Mouse (Mus musculus) E14TG2a.4 (cell line): ENCODE results near the gene Sv2b.

Experiments used
- H3K27me3 ChIP-seq: 2 replicates; pipeline ENCODE4 v1.6.1; 2014; ENCODE audit warnings: low read length, control low read depth; ENCODE audit not compliant: insufficient read depth
- H3K36me3 ChIP-seq: 2 replicates; pipeline ENCODE4 v1.6.1; 2014; ENCODE audit warnings: low read length, control low read depth; ENCODE audit not compliant: insufficient read depth
- H3K4me1 ChIP-seq: replicated peaks from 2 replicates; pipeline ENCODE4 v1.6.1; 2014; ENCODE audit warnings: low read depth, low read length, control low read depth
- H3K4me3 ChIP-seq: replicated peaks from 2 replicates; pipeline ENCODE4 v1.5.1; 2014; ENCODE audit warnings: mild to moderate bottlenecking, low read length
- H3K9me3 ChIP-seq: 2 replicates; pipeline ENCODE4 v1.6.1; 2014; ENCODE audit warnings: low read length, control low read depth
- CTCF ChIP-seq: conservative IDR thresholded peaks from 2 replicates; pipeline ENCODE4 v1.5.1; 2014; ENCODE audit warnings: low read length
- NANOG ChIP-seq: IDR thresholded peaks from 2 replicates; pipeline ENCODE4 v1.6.1; 2014; ENCODE audit warnings: borderline replicate concordance, low read length, mixed read lengths
- POU5F1 ChIP-seq: IDR thresholded peaks from 2 replicates; pipeline ENCODE4 v1.6.1; 2014; ENCODE audit warnings: low read length, borderline replicate concordance

The Sv2b gene

DNA sequence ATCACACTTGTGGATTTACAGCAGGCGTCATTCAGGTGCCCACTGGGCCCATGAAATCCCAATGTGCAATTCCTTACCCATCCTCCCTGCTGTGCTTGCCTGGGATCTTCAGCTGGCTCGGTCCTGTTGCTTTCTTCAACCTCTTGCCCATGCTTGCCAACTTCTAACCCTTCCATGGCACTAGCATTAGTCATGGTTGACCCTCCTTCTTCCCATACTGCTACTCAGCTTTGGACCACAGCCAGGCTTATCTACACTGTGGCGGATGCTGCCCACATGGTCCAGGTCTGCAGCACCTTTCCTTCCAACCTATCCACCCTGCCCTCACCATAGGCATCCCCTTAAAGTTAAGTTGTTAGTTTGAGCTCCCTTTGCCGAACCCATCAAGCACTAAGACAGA is 28.0 kb downstream of the Sv2b start:
- H3K4me3 ChIP-seq = no peak overlapping the region
- H3K36me3 ChIP-seq = no peaks in the 10 kb centered on the region
- H3K27me3 ChIP-seq = no peaks in the 10 kb centered on the region
- H3K4me1 ChIP-seq = peaks cover 4% of the 10 kb centered on the region; the same call in 1 of the 2 replicates
- TF ChIP-seq CTCF (no peak), NANOG (no peak), POU5F1 (no peak)
- no peaks in the 10 kb centered on the region for H3K9me3 ChIP-seq

DNA sequence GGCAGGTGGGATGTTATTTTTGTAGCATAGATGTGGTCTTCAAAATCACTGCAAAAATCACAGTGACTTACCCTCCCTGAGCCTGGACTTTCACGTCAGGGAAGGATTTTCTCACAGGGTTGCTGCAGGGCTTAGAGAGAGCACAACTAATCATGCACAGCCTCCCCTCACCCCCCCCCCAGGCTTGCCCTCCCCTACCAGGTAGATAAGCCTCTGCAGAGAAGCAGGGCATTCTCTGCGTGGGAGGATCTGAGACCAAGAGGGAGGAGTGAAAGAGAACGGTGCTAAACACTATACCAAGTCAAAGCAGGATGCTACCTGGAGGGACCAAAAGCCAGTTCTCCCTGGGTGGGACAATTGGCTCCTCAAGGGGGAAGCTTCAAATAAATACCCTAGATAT is 31.2 kb downstream of the Sv2b start:
- no peaks in the 10 kb centered on the region for H3K36me3 ChIP-seq

DNA sequence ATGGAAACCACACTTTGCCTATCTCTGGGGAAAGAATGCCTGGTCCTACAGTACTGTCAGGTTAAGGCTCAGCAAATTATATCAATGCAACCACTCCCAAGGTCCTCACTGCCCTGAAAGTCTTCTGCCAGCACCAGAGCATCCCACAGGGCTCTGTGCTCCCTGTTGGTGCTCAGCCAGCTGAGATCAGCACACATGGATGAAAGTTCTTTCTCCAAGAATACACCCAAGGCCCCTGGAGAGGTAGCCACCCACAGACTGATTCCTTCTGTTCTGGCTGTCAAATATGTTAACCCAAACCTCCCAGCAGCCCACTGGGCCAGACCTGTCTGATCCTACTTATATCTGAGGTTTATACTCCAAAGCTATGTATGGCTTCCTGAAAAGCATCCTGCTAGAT is 32.3 kb downstream of the Sv2b start:
- TF ChIP-seq POU5F1 (no peak), CTCF (no peak), NANOG (no peak)
- no peak overlapping the region for H3K4me3 ChIP-seq
- H3K36me3 ChIP-seq = no peaks in the 10 kb centered on the region
- H3K9me3 ChIP-seq = peaks cover 4% of the 10 kb centered on the region; the same call in 1 of the 2 replicates
- H3K27me3 ChIP-seq = 0 out of 2 replicates have a peak, but pooled peaks cover 3% of the 10 kb centered on the region
- peaks cover 4% of the 10 kb centered on the region; the same call in 1 of the 2 replicates for H3K4me1 ChIP-seq

More for the DNA sequence above, 31.2 kb downstream of the Sv2b start:
- no peak overlapping the region for H3K4me3 ChIP-seq
- TF ChIP-seq POU5F1 = no peak
- TF ChIP-seq NANOG = no peak
- TF ChIP-seq CTCF = no peak
- no peaks in the 10 kb centered on the region for H3K9me3 ChIP-seq
- H3K27me3 ChIP-seq = 0 out of 2 replicates have a peak, but pooled peaks cover 3% of the 10 kb centered on the region
- peaks cover 4% of the 10 kb centered on the region; the same call in 1 of the 2 replicates for H3K4me1 ChIP-seq

DNA sequence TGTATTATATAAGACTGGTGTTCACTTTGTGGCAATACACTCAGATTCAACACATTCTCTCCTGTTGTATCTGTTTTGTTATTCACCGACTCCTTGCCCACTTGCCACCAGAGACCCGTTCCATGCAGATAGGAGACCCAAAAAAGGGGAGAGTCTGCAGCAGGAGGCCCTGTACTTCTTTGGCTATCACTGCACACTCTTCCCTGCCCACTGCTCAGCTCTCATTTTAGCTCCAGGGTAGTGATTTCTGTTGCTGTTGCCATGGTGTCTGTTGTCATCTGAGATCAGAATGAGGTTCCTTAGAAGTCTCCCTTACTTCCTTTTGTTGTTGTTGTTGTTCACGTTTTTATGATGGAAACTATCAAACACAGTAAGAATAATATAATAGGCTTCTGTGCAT is 34.5 kb downstream of the Sv2b start:
- Histone ChIP-seq H3K4me1 (no peaks in the 10 kb centered on the region), H3K4me3 (no peak overlapping the region), H3K36me3 (no peaks in the 10 kb centered on the region), H3K9me3 (peaks cover 18% of the 10 kb centered on the region), H3K27me3 (0 out of 2 replicates have a peak, but pooled peaks cover 3% of the 10 kb centered on the region)
- TF ChIP-seq CTCF (no peak), NANOG (no peak), POU5F1 (no peak)

DNA sequence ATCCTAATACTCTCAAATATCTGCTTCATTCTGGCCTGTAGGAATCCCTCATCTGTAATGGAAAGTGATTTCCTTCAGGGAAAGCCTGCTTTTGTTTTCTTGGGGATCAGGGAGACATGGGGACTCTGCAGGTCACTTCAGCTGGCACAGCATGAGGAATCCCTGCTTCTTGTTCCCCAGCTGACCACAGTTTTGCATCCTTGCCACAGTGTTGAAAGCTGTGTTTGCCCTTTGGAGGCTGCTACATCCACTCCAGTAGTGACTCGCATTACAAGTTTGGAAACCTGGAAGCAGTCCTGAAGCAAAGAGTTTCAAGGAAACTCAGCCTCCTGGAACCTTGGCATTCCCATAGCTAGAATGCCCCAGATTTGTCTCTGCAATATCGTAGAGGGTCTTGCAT is 35.4 kb downstream of the Sv2b start:
- Histone ChIP-seq H3K9me3 (peaks cover 18% of the 10 kb centered on the region), H3K36me3 (no peaks in the 10 kb centered on the region), H3K4me3 (no peak overlapping the region), H3K4me1 (no peaks in the 10 kb centered on the region), H3K27me3 (0 out of 2 replicates have a peak, but pooled peaks cover 3% of the 10 kb centered on the region)
- no peak for TF ChIP-seq NANOG
- TF ChIP-seq CTCF = no peak
- no peak for TF ChIP-seq POU5F1

DNA sequence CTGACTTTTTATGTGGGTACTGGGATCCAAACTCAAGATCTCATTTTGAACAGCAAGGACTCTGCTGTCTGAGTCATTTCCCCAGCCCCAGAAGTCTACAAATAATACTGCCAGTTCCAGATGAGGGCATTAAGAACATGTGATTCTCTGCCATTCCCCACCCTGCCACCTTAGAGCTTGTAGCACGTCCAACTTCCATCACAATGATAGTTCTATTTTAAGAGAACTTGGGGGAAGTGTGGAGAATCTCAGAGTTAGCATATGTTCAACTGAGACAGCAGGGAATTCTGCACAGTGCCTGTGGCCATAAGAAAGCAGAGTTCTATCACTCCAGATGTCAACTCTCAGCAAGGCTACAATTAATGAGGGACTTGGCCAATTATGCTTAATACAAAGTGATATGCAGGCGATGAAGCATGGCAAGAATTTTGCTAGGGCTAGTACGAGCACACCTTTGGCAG is 37.1 kb downstream of the Sv2b start:
- H3K27me3 ChIP-seq = 0 out of 2 replicates have a peak, but pooled peaks cover 3% of the 10 kb centered on the region
- H3K4me1 ChIP-seq = no peaks in the 10 kb centered on the region
- TF ChIP-seq NANOG = no peak
- no peak for TF ChIP-seq POU5F1
- TF ChIP-seq CTCF = no peak
- H3K9me3 ChIP-seq = peaks cover 18% of the 10 kb centered on the region
- H3K4me3 ChIP-seq = no peak overlapping the region
- H3K36me3 ChIP-seq = no peaks in the 10 kb centered on the region

DNA sequence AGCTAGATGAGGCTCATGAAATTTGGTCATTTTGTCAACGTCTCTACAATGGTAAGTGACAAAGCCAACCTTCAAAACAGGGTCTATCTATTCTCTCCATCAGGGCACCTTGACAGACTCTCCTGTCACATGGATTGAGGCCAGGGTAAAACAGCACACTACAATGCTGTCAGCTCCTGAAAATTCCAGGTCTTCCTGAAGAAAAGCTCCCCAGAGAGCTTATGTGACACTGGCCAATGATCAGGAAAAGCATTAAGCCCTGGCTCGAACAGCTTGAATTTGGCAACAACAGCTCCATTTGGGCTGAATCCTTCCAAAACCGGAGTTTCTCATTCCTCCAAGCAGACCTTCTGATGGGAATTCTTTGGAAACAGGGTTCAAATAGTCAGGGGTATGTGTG is 37.8 kb downstream of the Sv2b start:
- H3K36me3 ChIP-seq = no peaks in the 10 kb centered on the region
- H3K27me3 ChIP-seq = 0 out of 2 replicates have a peak, but pooled peaks cover 3% of the 10 kb centered on the region
- H3K4me3 ChIP-seq = no peak overlapping the region
- H3K9me3 ChIP-seq = peaks cover 18% of the 10 kb centered on the region
- no peaks in the 10 kb centered on the region for H3K4me1 ChIP-seq
- TF ChIP-seq NANOG (no peak), CTCF (no peak), POU5F1 (no peak)

DNA sequence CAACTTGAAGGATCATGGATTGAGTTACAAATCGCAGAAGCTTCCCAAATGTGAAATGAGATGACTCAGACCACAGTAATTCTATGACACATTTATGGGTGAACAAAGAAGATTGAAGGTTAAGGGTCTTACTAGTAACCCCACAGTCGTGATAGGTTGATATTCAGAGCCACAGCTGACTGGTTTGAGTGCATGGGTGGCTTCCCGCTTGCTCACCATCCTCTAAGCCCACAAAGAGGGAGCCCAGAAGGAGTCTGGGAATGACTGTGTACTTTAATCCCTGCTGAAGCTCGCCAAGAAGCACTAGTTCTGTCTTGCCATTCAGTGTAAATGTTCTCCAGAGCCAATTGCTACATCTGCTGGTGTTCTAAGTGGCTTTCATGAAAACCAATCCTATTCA is 41.8 kb downstream of the Sv2b start:
- Histone ChIP-seq H3K4me3 (no peak overlapping the region), H3K4me1 (no peaks in the 10 kb centered on the region), H3K9me3 (peaks cover 18% of the 10 kb centered on the region), H3K36me3 (no peaks in the 10 kb centered on the region), H3K27me3 (no peaks in the 10 kb centered on the region)
- TF ChIP-seq CTCF (no peak), POU5F1 (no peak), NANOG (no peak)

DNA sequence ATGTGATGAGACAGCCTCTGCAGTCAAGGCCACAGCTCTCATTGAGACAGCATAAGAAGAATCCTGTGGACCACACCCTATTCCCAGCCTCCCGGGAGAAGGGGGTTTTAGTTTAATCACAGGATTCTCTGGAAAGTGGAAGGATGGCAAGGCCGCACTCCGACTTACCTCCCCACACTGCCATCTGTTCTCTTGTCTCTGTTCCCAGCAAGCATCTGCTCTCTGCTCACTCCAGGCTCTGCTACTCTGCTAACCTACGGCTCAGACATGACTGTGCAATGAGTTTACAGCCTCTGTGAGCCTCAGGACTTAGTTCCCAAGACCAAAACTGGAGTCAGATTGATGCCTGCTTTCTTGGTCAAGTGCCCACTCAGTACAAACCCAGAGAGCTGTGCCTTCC is 43.8 kb downstream of the Sv2b start:
- Histone ChIP-seq H3K27me3 (no peaks in the 10 kb centered on the region), H3K36me3 (no peaks in the 10 kb centered on the region), H3K4me1 (no peaks in the 10 kb centered on the region), H3K9me3 (no peaks in the 10 kb centered on the region), H3K4me3 (no peak overlapping the region)
- TF ChIP-seq POU5F1 = no peak
- TF ChIP-seq CTCF = no peak
- no peak for TF ChIP-seq NANOG
